Mouse (Mus musculus): ENCODE measurements around the gene Tubb3. TPM values are rescaled to one million over a fixed set of nuclear protein-coding genes. Genes with fewer than 3 reads are reported as not detected.

The Tubb3 gene
- polyA plus RNA-seq, 1 experiment from 2014 or later: 0.75 TPM

DNA sequence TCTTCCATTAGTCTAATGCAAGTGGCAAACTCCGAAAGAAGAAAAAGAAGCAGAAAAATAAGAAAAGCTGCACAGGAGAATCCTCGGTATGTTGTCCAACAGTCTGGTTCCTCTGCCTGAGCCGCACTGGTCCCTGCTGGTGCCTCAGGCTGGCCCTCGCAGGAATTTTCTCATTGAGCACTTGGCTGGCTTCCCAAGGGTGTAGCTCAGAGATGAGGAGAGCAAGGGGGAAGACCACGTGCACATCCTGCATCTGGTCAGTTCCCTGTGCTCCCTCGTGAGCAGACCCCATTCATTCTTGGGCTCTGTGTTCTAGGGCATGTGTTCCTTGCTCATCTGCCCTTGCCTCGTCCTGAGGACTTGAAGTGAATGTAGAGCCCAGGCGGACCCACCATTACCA is 28.7 kb upstream of the Tubb3 start:
- TF ChIP-seq CTCF (IDR thresholded peaks at IDR 0.05; ENCODE audit: low read depth): no peak
- H3K9ac ChIP-seq (ENCODE audit: low read depth, low read length): no peak overlapping the region
- H3K27me3 ChIP-seq (ENCODE audit: insufficient read depth, low read length): no peaks in the 10 kb centered on the region
- DNase-seq (ENCODE audit: low spot score) (no peak), ATAC-seq (replicated peaks; ENCODE audit: low FRiP score, low read depth) (no peak)
- no peaks in the 10 kb centered on the region for H3K4me1 ChIP-seq (replicated peaks; ENCODE audit: insufficient read depth, low read length)
- no peak overlapping the region for H3K4me3 ChIP-seq (replicated peaks; ENCODE audit: low read depth, low read length)
- WGBS: 91% methylated on average over 8 of the region's 8 CpGs
- peaks cover 54% of the 10 kb centered on the region for H3K36me3 ChIP-seq (ENCODE audit: insufficient read depth, low read length)
- no peak overlapping the region for H3K4me2 ChIP-seq (ENCODE audit: low read length)
- H3K27ac ChIP-seq: no peak overlapping the region
- H3K9me3 ChIP-seq (replicated peaks; ENCODE audit: low read length): no peaks in the 10 kb centered on the region

DNA sequence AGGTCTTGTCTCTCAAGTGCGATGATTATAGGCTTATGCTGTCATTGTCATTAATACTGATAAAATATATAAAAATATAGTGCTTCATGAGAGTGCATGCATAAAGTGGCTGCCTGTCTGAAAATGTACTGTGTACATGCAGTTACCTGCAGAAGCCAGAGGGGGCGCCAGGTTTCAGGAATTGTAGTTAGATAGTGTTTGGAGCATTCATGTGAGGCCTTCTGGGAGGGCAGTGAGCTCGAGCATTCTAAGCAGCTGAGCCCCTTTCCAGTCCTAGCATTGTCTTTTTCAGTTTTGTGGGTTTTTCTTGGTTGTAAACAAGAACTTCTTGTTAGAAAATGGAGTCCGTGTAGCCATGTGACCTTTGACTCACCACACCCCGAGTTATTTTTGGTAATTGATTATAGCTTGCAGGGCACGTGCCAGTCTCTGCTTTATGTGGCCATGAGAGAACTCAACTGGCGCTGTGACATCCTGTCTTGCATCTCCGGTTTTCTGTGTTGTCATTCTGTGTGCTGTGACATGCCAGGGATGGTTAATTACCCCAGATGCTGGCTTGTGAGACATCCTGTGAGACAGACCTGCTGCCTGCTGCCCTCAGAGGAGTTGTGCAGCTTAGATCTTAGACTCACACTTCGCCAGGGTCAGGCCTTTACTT is 26.2 kb upstream of the Tubb3 start:
- no peak overlapping the region for H3K4me3 ChIP-seq (replicated peaks; ENCODE audit: low read depth, low read length)
- peak; percentile 65 for TF ChIP-seq CTCF (IDR thresholded peaks at IDR 0.05; ENCODE audit: low read depth)
- ATAC-seq (replicated peaks; ENCODE audit: low FRiP score, low read depth) (no peak), DNase-seq (ENCODE audit: low spot score) (peak; percentile 64)
- H3K4me1 ChIP-seq (replicated peaks; ENCODE audit: insufficient read depth, low read length): no peaks in the 10 kb centered on the region
- no peaks in the 10 kb centered on the region for H3K27me3 ChIP-seq (ENCODE audit: insufficient read depth, low read length)
- no peaks in the 10 kb centered on the region for H3K9me3 ChIP-seq (replicated peaks; ENCODE audit: low read length)
- no peak overlapping the region for H3K4me2 ChIP-seq (ENCODE audit: low read length)
- peaks cover 75% of the 10 kb centered on the region for H3K36me3 ChIP-seq (ENCODE audit: insufficient read depth, low read length)
- 68% methylated on average over 9 of the region's 9 CpGs for WGBS
- no peak overlapping the region for H3K27ac ChIP-seq
- no peak overlapping the region for H3K9ac ChIP-seq (ENCODE audit: low read depth, low read length)

DNA sequence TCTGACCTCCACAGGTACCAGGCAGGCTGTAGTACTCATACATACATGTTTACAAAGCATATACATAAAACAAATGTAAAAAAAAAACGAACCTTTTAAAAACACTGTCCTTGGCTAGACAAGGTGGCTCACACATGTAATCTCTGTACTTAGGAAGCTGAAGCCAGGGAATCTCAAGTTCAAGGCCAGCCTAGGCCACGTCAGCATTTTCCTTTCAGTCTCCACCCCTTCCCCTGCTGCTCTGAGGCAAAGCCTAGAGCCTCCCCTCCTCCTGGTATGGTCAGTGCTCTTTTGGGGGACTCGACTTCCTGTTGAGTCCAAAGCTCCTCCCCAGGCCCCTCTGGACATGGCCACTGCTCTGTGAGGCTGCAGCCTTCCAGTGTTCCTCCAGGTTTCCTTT is 24.2 kb upstream of the Tubb3 start:
- no peak overlapping the region for H3K4me2 ChIP-seq (ENCODE audit: low read length)
- 83% methylated on average over 3 of the region's 3 CpGs for WGBS
- no peaks in the 10 kb centered on the region for H3K27me3 ChIP-seq (ENCODE audit: insufficient read depth, low read length)
- ATAC-seq (replicated peaks; ENCODE audit: low FRiP score, low read depth) (no peak), DNase-seq (ENCODE audit: low spot score) (no peak)
- no peaks in the 10 kb centered on the region for H3K9me3 ChIP-seq (replicated peaks; ENCODE audit: low read length)
- H3K4me3 ChIP-seq (replicated peaks; ENCODE audit: low read depth, low read length): no peak overlapping the region
- no peak for TF ChIP-seq CTCF (IDR thresholded peaks at IDR 0.05; ENCODE audit: low read depth)
- no peak overlapping the region for H3K27ac ChIP-seq
- H3K9ac ChIP-seq (ENCODE audit: low read depth, low read length): no peak overlapping the region
- no peaks in the 10 kb centered on the region for H3K4me1 ChIP-seq (replicated peaks; ENCODE audit: insufficient read depth, low read length)
- H3K36me3 ChIP-seq (ENCODE audit: insufficient read depth, low read length): peaks cover 86% of the 10 kb centered on the region

DNA sequence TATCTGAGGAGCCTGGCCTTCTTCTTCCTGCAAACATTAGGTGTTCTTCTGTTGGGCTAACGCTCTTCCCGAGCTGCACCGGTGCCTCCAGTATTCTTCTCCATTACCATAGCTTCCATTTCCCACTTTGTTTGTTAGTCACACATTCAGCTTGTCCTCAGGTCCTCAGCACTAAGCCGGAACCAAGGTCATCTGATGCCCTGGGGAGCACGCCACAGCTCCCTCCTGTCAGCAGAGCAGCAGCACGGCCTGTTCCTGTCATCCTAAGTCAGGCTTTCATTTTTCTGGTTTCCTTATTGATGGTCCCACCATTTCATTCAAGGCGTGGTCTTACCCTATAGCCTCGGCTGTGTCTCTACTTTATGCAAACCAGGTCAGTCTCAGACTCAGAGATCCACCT is 23.4 kb upstream of the Tubb3 start:
- Histone ChIP-seq H3K4me3 (replicated peaks; ENCODE audit: low read depth, low read length) (no peak overlapping the region), H3K27me3 (ENCODE audit: insufficient read depth, low read length) (no peaks in the 10 kb centered on the region), H3K9ac (ENCODE audit: low read depth, low read length) (no peak overlapping the region), H3K9me3 (replicated peaks; ENCODE audit: low read length) (no peaks in the 10 kb centered on the region), H3K36me3 (ENCODE audit: insufficient read depth, low read length) (peaks cover 87% of the 10 kb centered on the region), H3K27ac (no peak overlapping the region), H3K4me1 (replicated peaks; ENCODE audit: insufficient read depth, low read length) (no peaks in the 10 kb centered on the region), H3K4me2 (ENCODE audit: low read length) (no peak overlapping the region)
- 93% methylated on average over 8 of the region's 8 CpGs for WGBS
- DNase-seq (ENCODE audit: low spot score): no peak
- no peak for TF ChIP-seq CTCF (IDR thresholded peaks at IDR 0.05; ENCODE audit: low read depth)
- no peak for ATAC-seq (replicated peaks; ENCODE audit: low FRiP score, low read depth)

DNA sequence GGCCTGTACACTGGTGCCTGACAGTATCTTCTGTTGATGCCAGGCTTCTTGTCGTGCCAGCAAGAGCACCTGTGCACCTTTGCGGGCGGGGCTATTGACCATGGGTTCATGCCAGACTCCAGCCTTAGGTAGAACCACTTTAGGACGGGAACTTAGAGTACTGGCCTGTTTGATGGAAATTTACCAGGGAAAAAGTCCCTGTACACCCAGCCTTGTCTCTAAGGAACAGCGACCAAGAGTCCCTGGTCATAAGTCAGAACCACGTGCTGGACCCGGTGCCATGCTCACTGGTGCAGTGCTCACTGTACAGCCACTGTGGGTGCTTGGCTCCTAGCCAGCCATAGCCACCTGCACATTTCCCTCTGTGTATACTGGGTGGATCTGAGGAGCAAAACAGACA is 22.2 kb upstream of the Tubb3 start:
- H3K4me1 ChIP-seq (replicated peaks; ENCODE audit: insufficient read depth, low read length): no peaks in the 10 kb centered on the region
- ATAC-seq (replicated peaks; ENCODE audit: low FRiP score, low read depth): 0 out of 2 replicates have a peak, but pooled peaks have one; percentile 36
- H3K27me3 ChIP-seq (ENCODE audit: insufficient read depth, low read length): no peaks in the 10 kb centered on the region
- TF ChIP-seq CTCF (IDR thresholded peaks at IDR 0.05; ENCODE audit: low read depth): no peak
- WGBS: 94% methylated on average over 7 of the region's 7 CpGs
- no peaks in the 10 kb centered on the region for H3K9me3 ChIP-seq (replicated peaks; ENCODE audit: low read length)
- H3K27ac ChIP-seq: no peak overlapping the region
- no peak for DNase-seq (ENCODE audit: low spot score)
- H3K36me3 ChIP-seq (ENCODE audit: insufficient read depth, low read length): peaks cover 86% of the 10 kb centered on the region
- H3K4me2 ChIP-seq (ENCODE audit: low read length): no peak overlapping the region
- no peak overlapping the region for H3K9ac ChIP-seq (ENCODE audit: low read depth, low read length)
- H3K4me3 ChIP-seq (replicated peaks; ENCODE audit: low read depth, low read length): no peak overlapping the region

DNA sequence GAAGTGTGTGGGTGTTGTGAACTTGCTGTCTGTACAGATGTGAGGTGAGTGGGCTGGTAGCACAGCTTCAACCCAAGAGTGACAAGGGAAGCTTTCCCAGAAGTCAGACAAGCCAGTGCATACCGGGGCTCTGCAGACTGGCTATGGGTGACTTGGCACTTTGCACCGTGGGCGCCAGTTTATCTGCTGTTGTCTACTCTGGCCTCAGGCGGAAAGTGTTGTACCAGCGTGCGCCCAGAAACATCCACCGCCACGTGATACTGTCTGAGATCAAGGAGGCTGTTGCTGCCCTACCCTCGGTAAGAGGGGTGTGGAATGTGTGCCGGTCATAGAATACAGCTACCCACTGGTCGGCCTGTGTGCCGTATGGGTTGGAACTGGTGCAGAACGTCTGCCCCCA is 12.9 kb upstream of the Tubb3 start:
- Histone ChIP-seq H3K27me3 (ENCODE audit: insufficient read depth, low read length) (no peaks in the 10 kb centered on the region), H3K9ac (ENCODE audit: low read depth, low read length) (no peak overlapping the region), H3K4me1 (replicated peaks; ENCODE audit: insufficient read depth, low read length) (no peaks in the 10 kb centered on the region), H3K36me3 (ENCODE audit: insufficient read depth, low read length) (peaks cover 71% of the 10 kb centered on the region), H3K27ac (no peak overlapping the region), H3K9me3 (replicated peaks; ENCODE audit: low read length) (no peaks in the 10 kb centered on the region), H3K4me3 (replicated peaks; ENCODE audit: low read depth, low read length) (no peak overlapping the region), H3K4me2 (ENCODE audit: low read length) (no peak overlapping the region)
- DNase-seq (ENCODE audit: low spot score): no peak
- WGBS: 91% methylated on average over 13 of the region's 13 CpGs
- ATAC-seq (replicated peaks; ENCODE audit: low FRiP score, low read depth): no peak
- TF ChIP-seq CTCF (IDR thresholded peaks at IDR 0.05; ENCODE audit: low read depth): no peak

DNA sequence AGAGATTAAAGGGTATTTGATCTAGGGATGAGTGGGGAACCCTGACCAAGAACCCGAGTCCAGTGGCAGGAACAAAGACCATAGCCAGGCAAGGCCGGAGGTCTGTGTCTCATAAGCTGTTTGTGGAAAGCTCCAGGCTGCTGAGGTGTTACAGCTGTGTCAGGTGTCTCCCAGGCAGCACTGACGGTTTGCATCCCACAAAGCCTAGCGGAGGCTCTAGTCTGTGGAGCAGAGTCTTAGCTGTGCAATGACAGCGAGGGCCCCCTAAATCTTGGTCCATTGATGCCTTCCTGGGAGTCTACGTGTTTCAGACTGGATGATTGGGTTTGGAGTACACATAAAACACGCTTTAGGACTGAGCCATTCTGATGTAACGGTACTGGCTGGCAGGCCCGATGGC is 9.3 kb upstream of the Tubb3 start:
- no peak for TF ChIP-seq CTCF (IDR thresholded peaks at IDR 0.05; ENCODE audit: low read depth)
- H3K9ac ChIP-seq (ENCODE audit: low read depth, low read length): no peak overlapping the region
- H3K27me3 ChIP-seq (ENCODE audit: insufficient read depth, low read length): no peaks in the 10 kb centered on the region
- no peak overlapping the region for H3K27ac ChIP-seq
- no peak overlapping the region for H3K4me2 ChIP-seq (ENCODE audit: low read length)
- no peaks in the 10 kb centered on the region for H3K9me3 ChIP-seq (replicated peaks; ENCODE audit: low read length)
- DNase-seq (ENCODE audit: low spot score) (no peak), ATAC-seq (replicated peaks; ENCODE audit: low FRiP score, low read depth) (no peak)
- H3K4me3 ChIP-seq (replicated peaks; ENCODE audit: low read depth, low read length): no peak overlapping the region
- H3K4me1 ChIP-seq (replicated peaks; ENCODE audit: insufficient read depth, low read length): no peaks in the 10 kb centered on the region
- WGBS: 86% methylated on average over 9 of the region's 9 CpGs
- H3K36me3 ChIP-seq (ENCODE audit: insufficient read depth, low read length): peaks cover 47% of the 10 kb centered on the region
